Comparison of ENCODE assay signal across 9 mouse cellular contexts in genomic region chr6:3455944-3456536, GRCm38 (mm10). TPM values are rescaled to one million over a fixed set of nuclear protein-coding genes. Genes with fewer than 3 reads are reported as not detected.
DNase-seq lines count a peak whose midpoint lies in the region; ATAC-seq and TF ChIP-seq lines count a peak whose summit lies in the region.
"Had no signal": no experiment of that assay in that cellular context is flagged by ENCODE, and none has a peak within 500 bp of the region (broad histone marks: within the 10 kb centered on the region; RNA-seq: fewer than 3 reads in every experiment).

No protein-coding gene starts in this region.

- H3K27me3 ChIP-seq in neural tube, embryonic 12.5 days (replicated peaks): no peaks in the 10 kb centered on the region
- peaks cover 36% of the 10 kb centered on the region for H3K27me3 ChIP-seq in Patski
- H3K27me3 ChIP-seq in kidney, embryonic 15.5 days: no peaks in the 10 kb centered on the region
- H3K27me3 ChIP-seq: lung, embryonic 15.5 days had no signal

- 72% methylated on average over 11 of the region's 11 CpGs for WGBS in neural tube, embryonic 12.5 days
- 55% methylated on average over 11 of the region's 11 CpGs for WGBS in kidney, embryonic 15.5 days

- in situ Hi-C loops in Patski (cut with MboI; ENCODE audit: low pct_unique_long_range_greater_than_20kb): no loop called here

- H3K36me3 ChIP-seq in neural tube, embryonic 12.5 days: no peaks in the 10 kb centered on the region
- H3K36me3 ChIP-seq in kidney, embryonic 15.5 days: no peaks in the 10 kb centered on the region
- H3K36me3 ChIP-seq: lung, embryonic 15.5 days had no signal

- CTCF ChIA-PET in Patski (lab: Charles Lee): interaction anchor here (1.4 kb wide), 1 partner anchor 8 kb away, joined by 3 read pairs; no protein-coding TSS in a partner anchor

- no peak overlapping the region for H3K27ac ChIP-seq in neural tube, embryonic 12.5 days
- H3K27ac ChIP-seq in kidney, embryonic 15.5 days: no peak overlapping the region
- H3K27ac ChIP-seq: lung, embryonic 15.5 days had no signal

- H3K9me3 ChIP-seq in neural tube, embryonic 12.5 days: no peaks in the 10 kb centered on the region
- H3K9me3 ChIP-seq in kidney, embryonic 15.5 days (replicated peaks): no peaks in the 10 kb centered on the region
- H3K9me3 ChIP-seq: lung, embryonic 15.5 days had no signal

- no peak overlapping the region for H3K9ac ChIP-seq in neural tube, embryonic 12.5 days
- H3K9ac ChIP-seq in kidney, embryonic 15.5 days: no peak overlapping the region
- H3K9ac ChIP-seq: lung, embryonic 15.5 days had no signal

- H3K4me1 ChIP-seq in neural tube, embryonic 12.5 days: no peaks in the 10 kb centered on the region
- 0 out of 2 replicates have a peak, but pooled peaks cover 2% of the 10 kb centered on the region for H3K4me1 ChIP-seq in kidney, embryonic 15.5 days
- H3K4me1 ChIP-seq: lung, embryonic 15.5 days had no signal

- POLR2A ChIA-PET in Patski (lab: Charles Lee): no interaction called here

- no peak for TF ChIP-seq CTCF in Patski (IDR thresholded peaks at IDR 0.05)

- no peak overlapping the region for H3K4me2 ChIP-seq in neural tube, embryonic 12.5 days (replicated peaks)
- H3K4me2 ChIP-seq in kidney, embryonic 15.5 days: 0 out of 2 replicates have a peak overlapping the region, but pooled peaks have one; percentile 14
- H3K4me2 ChIP-seq: lung, embryonic 15.5 days had no signal

- DNase-seq in neural tube, embryonic 10.5 days (ENCODE audit: extremely low spot score, low spot score): no peak
- peak; percentile 15 for DNase-seq in Patski (ENCODE audit: low read depth, low spot score)
- DNase-seq in retina, embryonic 14.5 days (ENCODE audit: low spot score): peak; percentile 50
- DNase-seq in frontal cortex, postnatal 10 days (ENCODE audit: low spot score in 2 of 2): no peak
- DNase-seq in thymus, postnatal 36 days: no peak
- DNase-seq in heart, adult 9 months (ENCODE audit: low spot score in 2 of 2): no peak

- 0 out of 2 replicates have a peak, but pooled peaks have one; percentile 41 for ATAC-seq in neural tube, embryonic 12.5 days (ENCODE audit: low FRiP score, low read depth)
- ATAC-seq in Patski: peak; percentile 89
- ATAC-seq in kidney, embryonic 15.5 days (replicated peaks; ENCODE audit: low FRiP score): peak; percentile 98

- no peak overlapping the region for H3K4me3 ChIP-seq in neural tube, embryonic 12.5 days
- no peak overlapping the region for H3K4me3 ChIP-seq in kidney, embryonic 15.5 days (replicated peaks)
- H3K4me3 ChIP-seq: lung, embryonic 15.5 days had no signal

RNA-seq across cellular contexts. Expression of gene Hepacam2, which starts 42.1 kb away (rescaled TPM):
- polyA plus RNA-seq in neural tube, embryonic 12.5 days (2016; fragmentation: Nextera tagmentation; extraction: Ambion mirVana): 1.0 and 1.9 TPM in 2 replicates
- 0.23 TPM for polyA plus RNA-seq in Patski (2021)
- polyA plus RNA-seq in kidney, embryonic 15.5 days (2015; fragmentation: Nextera tagmentation; extraction: Ambion mirVana): 1.7 and 2.5 TPM in 2 replicates

RNA-seq across cellular contexts. Expression of gene Vps50, which starts 42.1 kb away (rescaled TPM):
- 41.2 and 44.5 TPM in 2 replicates for polyA plus RNA-seq in neural tube, embryonic 12.5 days (2016; fragmentation: Nextera tagmentation; extraction: Ambion mirVana)
- polyA plus RNA-seq in Patski (2021): 28.6 TPM
- 30.0 and 31.8 TPM in 2 replicates for polyA plus RNA-seq in kidney, embryonic 15.5 days (2015; fragmentation: Nextera tagmentation; extraction: Ambion mirVana)

RNA-seq across cellular contexts. Expression of gene Samd9l, which starts 56.7 kb away (rescaled TPM):
- polyA plus RNA-seq in neural tube, embryonic 12.5 days (2016; fragmentation: Nextera tagmentation; extraction: Ambion mirVana): 0.50 and 0.67 TPM in 2 replicates
- polyA plus RNA-seq in Patski (2021): 18.7 TPM
- polyA plus RNA-seq in kidney, embryonic 15.5 days (2015; fragmentation: Nextera tagmentation; extraction: Ambion mirVana): 8.5 and 9.4 TPM in 2 replicates

Comparison
In these comparisons a context has a peak if more than half of its experiments do, and no peak if none do; other contexts are left out.
1. ATAC-seq: peak in every context shown above with its lines; median percentile 98 in kidney, embryonic 15.5 days; 89 in Patski; 41 in neural tube, embryonic 12.5 days.
2. DNase-seq: peak in Patski (single experiment) and retina, embryonic 14.5 days (single experiment); none in neural tube, embryonic 10.5 days (single experiment), frontal cortex, postnatal 10 days (0 of 2), thymus, postnatal 36 days (0 of 2) and heart, adult 9 months (0 of 2).